Mouse (Mus musculus): ENCODE results near the gene Slc22a4.

Gene Slc22a4

DNA sequence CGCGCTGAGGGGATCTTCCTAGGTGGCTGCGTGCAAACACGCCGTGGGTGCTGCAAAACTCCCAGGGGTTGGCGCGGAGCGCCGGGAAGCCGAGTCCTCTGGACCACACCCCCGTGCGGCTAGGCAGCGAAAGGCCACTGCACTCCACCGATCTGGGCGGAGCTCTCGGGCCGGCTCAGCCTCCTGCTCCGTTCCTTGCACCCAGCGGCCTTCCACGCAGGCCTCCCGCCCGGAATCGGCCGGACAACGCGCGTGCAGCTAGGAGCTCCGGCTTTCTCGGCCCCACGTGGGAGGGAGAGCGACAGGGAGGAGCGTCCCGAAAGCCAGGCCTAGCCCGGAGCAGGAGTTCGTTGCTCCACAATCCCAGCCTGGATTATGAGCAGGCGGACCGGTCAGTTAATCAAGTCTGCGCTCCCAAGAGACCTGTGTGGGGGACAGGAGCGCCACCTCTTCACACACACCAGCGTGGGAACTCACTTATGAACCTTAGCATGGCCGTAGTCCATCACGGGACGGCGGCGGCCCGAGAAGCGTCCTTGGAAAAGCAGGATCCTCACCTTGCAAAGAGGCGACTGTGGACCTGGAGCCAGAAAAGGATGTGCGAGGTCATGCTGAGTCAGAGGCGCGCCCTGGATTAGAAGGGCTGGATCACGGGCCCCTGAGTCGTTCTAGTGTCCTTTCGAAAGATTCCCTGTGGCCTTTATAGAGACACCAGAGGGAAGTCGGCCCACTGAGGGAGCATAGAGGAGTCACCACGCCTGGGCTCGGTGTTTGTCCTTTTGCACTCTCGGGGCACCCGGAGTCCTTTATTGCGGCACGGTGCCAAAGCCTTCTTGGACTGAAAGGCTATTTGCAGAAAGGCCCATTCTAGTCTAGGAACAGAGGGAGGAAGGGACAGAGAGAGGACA, at the start of gene Slc22a4:
Gene Slc22a4, minus strand, starts transcription at position 47 of the 908 bp plus-strand sequence.
- DNase-seq (ENCODE audit: low read depth, low spot score): peak; percentile 15

DNA sequence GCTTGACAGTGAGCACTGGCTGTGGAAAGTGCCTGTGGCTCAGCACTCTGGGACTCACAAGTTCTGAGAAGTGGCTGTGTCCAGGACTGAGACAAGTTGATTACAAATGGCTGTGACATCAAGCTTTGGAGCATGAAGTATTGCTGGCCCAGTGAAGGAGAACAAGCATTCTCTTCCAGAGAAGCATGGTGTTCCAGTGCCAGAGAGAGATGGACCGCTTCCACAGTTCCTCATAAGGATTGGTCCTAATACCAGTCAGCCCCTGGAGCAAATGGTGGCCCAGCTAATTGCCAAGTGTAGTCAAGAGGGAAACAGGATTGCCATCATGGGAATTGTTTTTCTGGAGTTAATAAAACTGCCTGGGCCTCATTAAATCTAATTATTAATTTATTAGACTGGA, 48.2 kb upstream of the Slc22a4 start:
- DNase-seq (ENCODE audit: low read depth, low spot score): no peak

DNA sequence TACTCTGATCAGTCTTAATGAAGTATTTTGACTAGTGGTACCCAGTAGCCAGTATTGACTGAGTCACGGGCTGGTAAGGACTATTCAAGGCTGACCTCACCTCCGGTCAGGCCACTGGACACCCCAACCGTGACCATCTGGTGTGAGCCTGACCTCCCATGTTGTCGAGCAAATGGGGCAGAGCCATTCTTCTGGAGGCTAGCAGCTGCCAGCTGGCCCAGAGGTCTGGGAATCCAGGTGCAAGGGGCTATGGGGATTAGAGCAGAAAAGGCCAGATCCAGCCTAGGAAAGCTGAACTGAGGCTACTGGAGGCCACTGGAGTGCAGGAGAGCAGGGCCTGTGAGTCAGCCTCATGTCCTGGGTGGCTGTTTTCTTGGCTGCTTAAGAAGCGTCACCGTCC, 47.5 kb upstream of the Slc22a4 start:
- no peak for DNase-seq (ENCODE audit: low read depth, low spot score)

DNA sequence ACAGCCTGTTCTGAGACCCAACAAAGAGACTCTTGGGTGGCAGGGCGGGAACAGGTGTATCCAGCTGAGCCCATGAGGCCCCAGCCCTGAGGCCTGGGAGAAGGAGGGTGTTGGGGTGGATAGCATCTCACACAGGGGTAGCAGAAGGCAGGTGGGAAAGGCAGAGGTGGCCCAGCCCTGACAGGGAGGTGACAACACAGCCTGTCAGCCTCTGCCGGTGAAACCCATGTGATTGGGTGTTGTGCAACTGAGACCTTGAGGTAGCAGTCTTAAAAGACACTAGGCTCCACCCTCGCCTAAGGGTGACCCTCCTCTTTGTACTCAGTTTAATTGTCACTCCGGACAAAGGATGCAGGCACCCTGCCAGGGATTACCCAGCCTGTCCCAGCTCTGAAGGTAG, 45.4 kb upstream of the Slc22a4 start:
- DNase-seq (ENCODE audit: low read depth, low spot score): peak; percentile 80

DNA sequence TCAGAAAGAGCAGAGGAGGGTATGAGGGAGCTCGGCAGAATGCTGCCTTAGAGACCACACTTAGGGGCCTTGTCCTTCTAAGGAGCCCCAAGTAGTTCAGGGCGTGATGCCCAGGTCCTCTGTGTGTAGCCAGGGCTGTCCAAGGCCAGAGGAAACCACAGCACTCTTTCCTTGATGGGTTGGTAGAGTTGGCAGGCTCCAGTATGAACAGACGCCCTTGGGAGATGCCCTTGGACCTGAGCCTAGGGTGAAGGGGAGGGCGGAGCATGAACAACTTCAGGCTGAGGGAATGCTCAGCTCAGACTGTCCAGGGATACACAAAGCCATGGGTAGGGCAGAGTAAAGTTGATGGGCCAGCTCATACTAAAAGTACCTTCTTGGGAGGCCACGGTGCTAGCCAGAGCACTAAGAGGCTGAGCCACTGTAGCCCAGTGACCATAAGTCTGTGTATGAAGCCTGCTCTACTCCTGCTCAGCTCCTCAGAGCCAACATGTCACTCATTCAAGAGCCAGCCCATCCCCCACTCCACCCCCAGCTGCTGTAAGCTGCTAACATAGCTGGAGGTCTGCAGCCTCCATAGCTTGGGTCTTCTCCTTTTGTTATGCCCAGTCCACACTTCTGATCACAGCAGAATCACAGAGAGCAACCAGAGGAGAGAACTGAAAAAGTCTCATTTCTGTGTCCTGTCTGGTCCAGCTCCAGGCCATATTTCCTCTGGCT, 44.0 kb upstream of the Slc22a4 start:
- no peak for DNase-seq (ENCODE audit: low read depth, low spot score)

- peak; percentile 35 for DNase-seq (ENCODE audit: low read depth, low spot score)
These were observed 40.9 kb upstream of the Slc22a4 start, which contains the start of gene Pdlim4 for GRCm38 (mm10) chr11:54068520-54069371. Pdlim4 (minus strand) TSS chr11:54069014.

DNA sequence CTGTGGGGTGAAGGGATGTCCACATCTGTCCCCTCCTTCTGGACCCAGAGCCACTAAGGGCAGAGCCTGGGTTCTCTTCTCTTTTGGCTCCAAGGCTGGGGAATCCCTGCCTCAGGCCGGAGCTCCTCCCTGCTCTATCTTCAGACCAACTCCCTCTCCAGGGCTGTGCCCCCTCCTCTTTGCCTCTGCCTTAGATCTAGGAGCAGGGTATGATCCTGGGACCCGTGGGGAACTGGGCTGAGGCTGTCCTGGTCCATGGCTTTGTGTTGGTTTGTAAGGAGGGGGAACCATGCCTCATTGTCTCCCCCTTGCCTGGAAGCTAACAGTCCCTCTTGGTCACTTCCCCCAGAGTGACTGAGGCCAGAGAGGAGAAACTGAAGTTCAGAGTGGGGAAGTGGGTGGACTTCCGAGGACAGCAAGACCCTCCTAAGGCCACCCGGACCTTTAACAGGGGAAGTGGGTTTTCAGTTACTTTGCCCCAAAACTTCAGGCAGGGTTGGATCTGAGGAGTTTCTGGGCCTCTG, 40.2 kb upstream of the Slc22a4 start:
- no peak for DNase-seq (ENCODE audit: low read depth, low spot score)

GRCm38 (mm10) chr11:54067318-54067995, 39.6 kb upstream of the Slc22a4 start:
- no peak for DNase-seq (ENCODE audit: low read depth, low spot score)

GRCm38 (mm10) chr11:54066400-54066799, 38.5 kb upstream of the Slc22a4 start:
- DNase-seq (ENCODE audit: low read depth, low spot score): no peak

DNA sequence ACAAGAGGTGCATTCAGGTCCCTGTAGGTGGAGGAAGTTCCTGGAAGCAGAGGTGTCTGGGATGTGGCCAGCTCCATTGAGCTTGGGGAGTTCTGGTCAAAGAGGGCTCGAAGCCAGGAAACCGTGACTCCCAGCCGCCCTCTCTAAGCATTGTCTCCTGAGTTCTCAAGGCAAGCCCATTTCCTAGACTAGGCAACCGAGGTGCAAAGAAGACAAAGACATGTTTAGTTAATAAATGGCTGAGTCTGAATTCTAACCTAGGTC, 38.0 kb upstream of the Slc22a4 start:
- DNase-seq (ENCODE audit: low read depth, low spot score): no peak

- DNase-seq (ENCODE audit: low read depth, low spot score): no peak
These were observed 37.4 kb upstream of the Slc22a4 start for GRCm38 (mm10) chr11:54065106-54065914.

- no peak for DNase-seq (ENCODE audit: low read depth, low spot score)
These were observed 36.6 kb upstream of the Slc22a4 start for GRCm38 (mm10) chr11:54064412-54064978.

- no peak for DNase-seq (ENCODE audit: low read depth, low spot score)
These were observed 35.5 kb upstream of the Slc22a4 start for GRCm38 (mm10) chr11:54063472-54063775.

- no peak for DNase-seq (ENCODE audit: low read depth, low spot score)
These were observed 35.0 kb upstream of the Slc22a4 start for GRCm38 (mm10) chr11:54062753-54063471.

- no peak for DNase-seq (ENCODE audit: low read depth, low spot score)
These were observed 34.3 kb upstream of the Slc22a4 start for GRCm38 (mm10) chr11:54062086-54062752.

DNA sequence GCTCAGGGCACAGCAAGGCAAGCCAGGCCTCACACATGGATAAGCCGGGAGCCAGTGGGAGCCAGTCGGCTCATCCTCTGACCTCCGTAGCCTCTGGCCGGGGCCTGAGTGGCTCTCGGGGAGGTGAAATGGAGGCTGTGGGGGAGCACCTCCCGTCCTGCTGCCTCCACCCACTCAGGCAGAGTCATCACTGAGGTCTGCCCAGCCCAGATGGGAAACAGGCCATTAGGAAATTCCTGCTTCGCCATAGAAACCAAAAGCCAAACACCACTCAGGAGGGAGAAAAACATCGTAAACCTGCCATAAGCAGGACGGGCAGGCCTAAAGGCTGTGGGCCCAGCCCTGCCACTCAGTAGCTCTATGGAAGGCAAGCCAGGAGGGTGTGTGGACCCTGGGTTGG, 32.4 kb upstream of the Slc22a4 start:
- no peak for DNase-seq (ENCODE audit: low read depth, low spot score)

- no peak for DNase-seq (ENCODE audit: low read depth, low spot score)
These were observed 31.6 kb upstream of the Slc22a4 start for GRCm38 (mm10) chr11:54059526-54059925.

- DNase-seq (ENCODE audit: low read depth, low spot score): no peak
These were observed 30.8 kb upstream of the Slc22a4 start for GRCm38 (mm10) chr11:54058643-54059042.

DNA sequence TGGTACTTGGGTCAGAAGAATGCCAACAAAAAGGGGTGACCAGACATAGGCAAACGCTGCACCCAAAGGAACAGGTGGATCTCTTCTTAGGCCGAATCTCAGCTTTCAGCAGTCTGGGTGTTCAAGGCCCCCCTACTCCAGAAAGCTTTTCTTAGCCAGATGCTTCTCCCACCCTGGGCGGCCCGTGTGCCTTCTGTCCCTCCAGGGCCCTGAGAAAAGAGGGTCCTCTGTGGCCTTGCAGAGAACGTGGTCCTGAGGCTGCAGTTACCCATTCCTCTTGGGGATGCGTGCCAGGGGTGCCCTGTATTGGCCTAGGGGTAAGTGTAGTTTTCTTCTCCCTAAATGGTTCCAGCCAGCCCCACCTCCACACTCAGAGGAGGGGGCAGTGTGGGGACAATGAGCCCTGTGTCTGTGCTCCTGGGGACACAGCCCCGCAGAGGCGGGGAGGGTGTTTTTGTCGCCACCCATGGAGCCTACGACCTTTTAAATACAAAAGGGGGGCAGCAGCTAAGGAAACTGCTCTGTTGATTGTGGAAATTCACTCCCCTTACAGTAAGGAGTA, 30.2 kb upstream of the Slc22a4 start:
- no peak for DNase-seq (ENCODE audit: low read depth, low spot score)

All from ES-CJ7 (cell line).